Mouse (Mus musculus) liver, embryonic 13.5 days (tissue): ENCODE data around the gene Flcn. TPM values are rescaled to one million over a fixed set of nuclear protein-coding genes. Genes with fewer than 3 reads are reported as not detected.

Experiments
- ATAC-seq: fragments of 200-750 bp; cut with Nextera tagmentation; 2 replicates; pipeline ENCODE4 v1.8.0; 2017; ENCODE audit warnings: low read depth, mild to moderate bottlenecking, moderate number of reproducible peaks, moderate library complexity
- DNase-seq: peaks from one replicate; pipeline ENCODE4 v3.0.0; 2022
- H3K27ac ChIP-seq: fragments of 300-500 bp; sonication (generic); 2 replicates; pipeline ENCODE4 v1.5.1; 2015; ENCODE audit warnings: moderate library complexity, mild to moderate bottlenecking, inconsistent platforms
- H3K27me3 ChIP-seq: fragments of 300-500 bp; sonication (generic); 2 replicates; pipeline ENCODE4 v1.6.1; 2015; ENCODE audit warnings: mild to moderate bottlenecking, inconsistent platforms
- H3K36me3 ChIP-seq: fragments of 300-500 bp; sonication (generic); 2 replicates; pipeline ENCODE4 v1.6.1; 2015; ENCODE audit warnings: mild to moderate bottlenecking, inconsistent platforms
- H3K4me1 ChIP-seq: fragments of 300-500 bp; sonication (generic); replicated peaks from 2 replicates; pipeline ENCODE4 v1.6.1; 2015; ENCODE audit warnings: inconsistent platforms
- H3K4me2 ChIP-seq: fragments of 300-500 bp; sonication (generic); 2 replicates; pipeline ENCODE4 v1.6.1; 2015; ENCODE audit warnings: inconsistent platforms, mild to moderate bottlenecking, moderate library complexity
- H3K4me3 ChIP-seq: fragments of 300-500 bp; sonication (generic); replicated peaks from 2 replicates; pipeline ENCODE4 v1.5.1; 2015; ENCODE audit warnings: mild to moderate bottlenecking, inconsistent platforms
- H3K9ac ChIP-seq: fragments of 300-500 bp; sonication (generic); 2 replicates; pipeline ENCODE4 v1.6.1; 2015; ENCODE audit warnings: mild to moderate bottlenecking, inconsistent platforms
- H3K9me3 ChIP-seq: fragments of 300-500 bp; sonication (generic); replicated peaks from 2 replicates; pipeline ENCODE4 v1.6.1; 2016; ENCODE audit warnings: inconsistent platforms
- WGBS: fragments of 180-500 bp; shearing (Covaris S2); methylation state at CpG from one replicate; pipeline ENCODE4 v1.1.7; 2015; ENCODE audit not compliant: insufficient replicate concordance; 5-methylcytosine and 5-hydroxymethylcytosine counted together
- polyA plus RNA-seq: library from polyadenylated mRNA; unstranded; fragments of >200 nt; fragmentation: Nextera tagmentation; extraction: Ambion mirVana; gene quantifications from 2 replicates; pipeline ENCODE4 v1.2.1, GENCODE M21; 2015

Flcn gene
- polyA plus RNA-seq, 1 experiment from 2014 or later = 14.0 TPM

- Histone ChIP-seq H3K27ac (no peak overlapping the region), H3K9ac (no peak overlapping the region), H3K4me1 (no peaks in the 10 kb centered on the region), H3K36me3 (peaks cover 79% of the 10 kb centered on the region), H3K27me3 (no peaks in the 10 kb centered on the region), H3K4me2 (no peak overlapping the region), H3K9me3 (no peaks in the 10 kb centered on the region), H3K4me3 (no peak overlapping the region)
- 86% methylated on average over 6 of the region's 6 CpGs for WGBS
- DNase-seq (no peak), ATAC-seq (no peak)
Measured at GRCm38 (mm10) chr11:59760796-59761195, 49.0 kb downstream of the Flcn start.

- DNase-seq (no peak), ATAC-seq (peak; percentile 31; the same call in 1 of the 2 replicates)
- Histone ChIP-seq H3K9me3 (no peaks in the 10 kb centered on the region), H3K27me3 (no peaks in the 10 kb centered on the region), H3K4me1 (no peaks in the 10 kb centered on the region), H3K9ac (no peak overlapping the region), H3K27ac (0 out of 2 replicates have a peak overlapping the region, but pooled peaks have one; percentile 50), H3K4me3 (no peak overlapping the region), H3K36me3 (peaks cover 79% of the 10 kb centered on the region), H3K4me2 (no peak overlapping the region)
- 57% methylated on average over 2 of the region's 2 CpGs for WGBS
Measured at GRCm38 (mm10) chr11:59759626-59760025, 50.2 kb downstream of the Flcn start.

- 75% methylated on average over 4 of the region's 4 CpGs for WGBS
- Histone ChIP-seq H3K9me3 (no peaks in the 10 kb centered on the region), H3K36me3 (peaks cover 77% of the 10 kb centered on the region), H3K27me3 (no peaks in the 10 kb centered on the region), H3K4me2 (no peak overlapping the region), H3K9ac (no peak overlapping the region), H3K4me1 (no peaks in the 10 kb centered on the region), H3K4me3 (no peak overlapping the region), H3K27ac (peak overlapping the region; percentile 50; the same call in 1 of the 2 replicates)
- no peak for DNase-seq
- no peak for ATAC-seq
Measured at GRCm38 (mm10) chr11:59759178-59759577, 50.6 kb downstream of the Flcn start.

GRCm38 (mm10) chr11:59758191-59758985, 51.4 kb downstream of the Flcn start:
- H3K4me2 ChIP-seq = no peak overlapping the region
- H3K9ac ChIP-seq = no peak overlapping the region
- no peaks in the 10 kb centered on the region for H3K9me3 ChIP-seq
- H3K27me3 ChIP-seq = no peaks in the 10 kb centered on the region
- no peaks in the 10 kb centered on the region for H3K4me1 ChIP-seq
- peaks cover 79% of the 10 kb centered on the region for H3K36me3 ChIP-seq
- H3K4me3 ChIP-seq = no peak overlapping the region
- WGBS = 84% methylated on average over 9 of the region's 9 CpGs
- H3K27ac ChIP-seq = no peak overlapping the region
- no peak for ATAC-seq
- DNase-seq = no peak

GRCm38 (mm10) chr11:59756351-59756750, 53.5 kb downstream of the Flcn start:
- Histone ChIP-seq H3K27me3 (no peaks in the 10 kb centered on the region), H3K4me3 (no peak overlapping the region), H3K27ac (no peak overlapping the region), H3K36me3 (peaks cover 88% of the 10 kb centered on the region), H3K4me2 (no peak overlapping the region), H3K9me3 (no peaks in the 10 kb centered on the region), H3K4me1 (no peaks in the 10 kb centered on the region), H3K9ac (no peak overlapping the region)
- 82% methylated on average over 4 of the region's 4 CpGs for WGBS
- ATAC-seq = no peak
- DNase-seq = no peak

- Histone ChIP-seq H3K27me3 (no peaks in the 10 kb centered on the region), H3K9me3 (no peaks in the 10 kb centered on the region), H3K9ac (no peak overlapping the region), H3K36me3 (peaks cover 76% of the 10 kb centered on the region), H3K27ac (no peak overlapping the region), H3K4me2 (no peak overlapping the region), H3K4me1 (no peaks in the 10 kb centered on the region), H3K4me3 (no peak overlapping the region)
- WGBS = 67% methylated on average over 6 of the region's 6 CpGs
- no peak for ATAC-seq
- DNase-seq = no peak
Measured at GRCm38 (mm10) chr11:59754504-59754903, 55.3 kb downstream of the Flcn start.

GRCm38 (mm10) chr11:59749050-59749449, 60.8 kb downstream of the Flcn start:
- no peak for DNase-seq
- no peaks in the 10 kb centered on the region for H3K9me3 ChIP-seq
- WGBS = 74% methylated on average over 3 of the region's 3 CpGs
- no peak overlapping the region for H3K4me3 ChIP-seq
- no peaks in the 10 kb centered on the region for H3K27me3 ChIP-seq
- no peak overlapping the region for H3K9ac ChIP-seq
- H3K4me1 ChIP-seq = no peaks in the 10 kb centered on the region
- H3K27ac ChIP-seq = no peak overlapping the region
- ATAC-seq = no peak
- H3K4me2 ChIP-seq = no peak overlapping the region
- peaks cover 44% of the 10 kb centered on the region for H3K36me3 ChIP-seq

GRCm38 (mm10) chr11:59746614-59747013, 63.2 kb downstream of the Flcn start:
- 76% methylated on average over 2 of the region's 2 CpGs for WGBS
- H3K27me3 ChIP-seq = no peaks in the 10 kb centered on the region
- ATAC-seq (no peak), DNase-seq (no peak)
- H3K4me3 ChIP-seq = no peak overlapping the region
- no peak overlapping the region for H3K27ac ChIP-seq
- no peaks in the 10 kb centered on the region for H3K4me1 ChIP-seq
- H3K9me3 ChIP-seq = no peaks in the 10 kb centered on the region
- H3K4me2 ChIP-seq = no peak overlapping the region
- peaks cover 46% of the 10 kb centered on the region for H3K36me3 ChIP-seq
- H3K9ac ChIP-seq = no peak overlapping the region

GRCm38 (mm10) chr11:59745851-59746250, 64.0 kb downstream of the Flcn start:
- H3K9ac ChIP-seq = no peak overlapping the region
- H3K27me3 ChIP-seq = no peaks in the 10 kb centered on the region
- H3K4me2 ChIP-seq = no peak overlapping the region
- peaks cover 47% of the 10 kb centered on the region for H3K36me3 ChIP-seq
- no peak for DNase-seq
- no peak for ATAC-seq
- no peaks in the 10 kb centered on the region for H3K9me3 ChIP-seq
- H3K4me3 ChIP-seq = no peak overlapping the region
- no peaks in the 10 kb centered on the region for H3K4me1 ChIP-seq
- no peak overlapping the region for H3K27ac ChIP-seq
- 72% methylated on average over 5 of the region's 5 CpGs for WGBS

GRCm38 (mm10) chr11:59744374-59744773, 65.4 kb downstream of the Flcn start:
- Histone ChIP-seq H3K9me3 (no peaks in the 10 kb centered on the region), H3K27ac (no peak overlapping the region), H3K27me3 (no peaks in the 10 kb centered on the region), H3K4me3 (no peak overlapping the region), H3K9ac (no peak overlapping the region), H3K36me3 (peaks cover 50% of the 10 kb centered on the region), H3K4me1 (peaks cover 11% of the 10 kb centered on the region), H3K4me2 (no peak overlapping the region)
- 86% methylated on average over 4 of the region's 4 CpGs for WGBS
- ATAC-seq (no peak), DNase-seq (no peak)

GRCm38 (mm10) chr11:59743712-59744111, 66.1 kb downstream of the Flcn start:
- Histone ChIP-seq H3K9me3 (no peaks in the 10 kb centered on the region), H3K4me2 (no peak overlapping the region), H3K4me3 (no peak overlapping the region), H3K9ac (no peak overlapping the region), H3K4me1 (peaks cover 17% of the 10 kb centered on the region), H3K27me3 (no peaks in the 10 kb centered on the region), H3K27ac (no peak overlapping the region), H3K36me3 (peaks cover 47% of the 10 kb centered on the region)
- DNase-seq = no peak
- ATAC-seq = no peak
- 87% methylated on average over 1 of the region's 1 CpGs for WGBS

GRCm38 (mm10) chr11:59743307-59743706, 66.5 kb downstream of the Flcn start:
- H3K27ac ChIP-seq = no peak overlapping the region
- no peaks in the 10 kb centered on the region for H3K27me3 ChIP-seq
- H3K4me3 ChIP-seq = no peak overlapping the region
- ATAC-seq = no peak
- H3K4me1 ChIP-seq = peaks cover 21% of the 10 kb centered on the region
- no peak for DNase-seq
- 71% methylated on average over 2 of the region's 2 CpGs for WGBS
- H3K9ac ChIP-seq = no peak overlapping the region
- H3K36me3 ChIP-seq = peaks cover 50% of the 10 kb centered on the region
- H3K4me2 ChIP-seq = no peak overlapping the region
- H3K9me3 ChIP-seq = no peaks in the 10 kb centered on the region
